Mouse (Mus musculus): ENCODE measurements around the gene Snx25. TPM values are rescaled to one million over a fixed set of nuclear protein-coding genes. Genes with fewer than 3 reads are reported as not detected.
"Not testable (repeated sequence)": the region's sequence is repeated elsewhere in the genome, so short reads cannot be mapped to it uniquely, and the experiment has no call there.

The Snx25 gene
- polyA plus RNA-seq, 1 experiment from 2014 or later: 12.3 TPM

DNA sequence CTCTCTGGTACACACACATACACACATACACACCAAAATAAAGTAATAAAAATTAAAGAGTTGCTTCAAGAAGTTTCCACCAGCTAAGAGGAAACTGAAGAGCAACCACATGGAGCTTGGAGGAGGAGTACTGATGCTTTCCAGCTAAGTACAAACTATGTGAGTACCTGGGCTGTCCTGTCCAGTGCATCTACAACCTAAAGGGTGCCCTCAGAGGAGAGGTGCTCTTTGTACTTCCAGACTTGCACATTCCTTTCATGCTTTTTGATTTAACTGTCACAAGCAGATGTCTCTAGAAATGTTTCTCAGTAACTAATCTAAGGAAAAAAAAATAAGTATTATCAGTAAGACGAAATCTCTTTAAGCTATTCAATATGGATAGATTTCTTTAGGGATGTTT, 14.6 kb downstream of the Snx25 start:
- no peak overlapping the region for H3K9ac ChIP-seq
- 82% methylated on average over 1 of the region's 1 CpGs for WGBS
- H3K4me3 ChIP-seq (ENCODE audit: low read depth, low read length): no peak overlapping the region
- H3K4me2 ChIP-seq: no peak overlapping the region
- DNase-seq (no peak), ATAC-seq (ENCODE audit: insufficient read depth) (no peak)
- H3K36me3 ChIP-seq (ENCODE audit: insufficient read depth): no peaks in the 10 kb centered on the region
- no peaks in the 10 kb centered on the region for H3K27me3 ChIP-seq (ENCODE audit: insufficient read depth, low read length)
- H3K9me3 ChIP-seq (ENCODE audit: low read depth, low read length): no peaks in the 10 kb centered on the region
- H3K27ac ChIP-seq (ENCODE audit: low read depth): no peak overlapping the region
- TF ChIP-seq CTCF (IDR thresholded peaks at IDR 0.05; ENCODE audit: low read depth): no peak
- H3K4me1 ChIP-seq (ENCODE audit: insufficient read depth): no peaks in the 10 kb centered on the region

DNA sequence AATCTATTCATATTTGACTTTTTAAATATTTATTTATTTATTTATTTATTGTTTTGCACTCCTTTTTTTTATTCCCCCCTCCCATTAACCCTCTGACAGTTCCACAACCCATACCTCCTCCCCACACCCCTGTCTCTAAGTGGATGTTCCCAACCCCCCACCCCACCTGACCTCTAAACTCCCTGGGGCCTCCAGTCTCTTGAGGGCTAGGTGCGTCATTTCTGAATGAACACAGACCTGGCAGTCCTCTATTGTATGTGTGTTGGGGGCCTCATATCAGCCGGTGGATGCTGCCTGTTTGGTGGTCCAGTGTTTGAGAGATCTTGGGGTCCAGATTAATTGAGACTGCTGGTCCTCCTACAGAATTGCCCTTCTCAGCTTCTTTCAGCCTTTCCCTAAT, 16.4 kb downstream of the Snx25 start:
- not testable (repeated sequence) for H3K36me3 ChIP-seq (ENCODE audit: insufficient read depth); H3K27me3 ChIP-seq (ENCODE audit: insufficient read depth, low read length); H3K4me2 ChIP-seq; ATAC-seq (ENCODE audit: insufficient read depth); H3K4me3 ChIP-seq (ENCODE audit: low read depth, low read length); H3K4me1 ChIP-seq (ENCODE audit: insufficient read depth); H3K9ac ChIP-seq; H3K27ac ChIP-seq (ENCODE audit: low read depth); DNase-seq; H3K9me3 ChIP-seq (ENCODE audit: low read depth, low read length)
- 89% methylated on average over 2 of the region's 2 CpGs for WGBS

DNA sequence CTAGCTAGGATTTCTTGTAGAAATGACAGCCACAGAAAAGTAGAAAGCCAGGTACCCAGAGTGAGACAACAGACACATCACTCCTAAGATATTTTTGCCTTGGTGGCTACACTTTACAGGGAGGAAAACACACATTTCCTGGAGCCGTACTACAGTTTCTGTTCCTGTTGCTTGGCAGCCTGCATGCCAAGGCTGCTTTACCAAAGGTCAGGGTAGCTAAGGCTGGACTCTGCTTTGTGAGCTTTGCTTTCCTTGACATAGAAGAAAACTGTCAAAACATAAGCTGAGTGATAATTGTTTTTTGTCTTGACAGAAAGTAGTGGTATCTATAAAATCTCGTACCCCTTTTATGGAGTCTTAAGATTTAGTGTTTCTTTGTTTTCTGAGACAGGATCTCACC, 21.5 kb downstream of the Snx25 start:
- Histone ChIP-seq H3K4me1 (ENCODE audit: insufficient read depth) (no peaks in the 10 kb centered on the region), H3K27ac (ENCODE audit: low read depth) (no peak overlapping the region), H3K4me3 (ENCODE audit: low read depth, low read length) (no peak overlapping the region), H3K9ac (no peak overlapping the region), H3K9me3 (ENCODE audit: low read depth, low read length) (no peaks in the 10 kb centered on the region), H3K36me3 (ENCODE audit: insufficient read depth) (no peaks in the 10 kb centered on the region), H3K4me2 (no peak overlapping the region), H3K27me3 (ENCODE audit: insufficient read depth, low read length) (no peaks in the 10 kb centered on the region)
- no peak for ATAC-seq (ENCODE audit: insufficient read depth)
- 73% methylated on average over 2 of the region's 2 CpGs for WGBS
- no peak for DNase-seq
- TF ChIP-seq CTCF (IDR thresholded peaks at IDR 0.05; ENCODE audit: low read depth): no peak

DNA sequence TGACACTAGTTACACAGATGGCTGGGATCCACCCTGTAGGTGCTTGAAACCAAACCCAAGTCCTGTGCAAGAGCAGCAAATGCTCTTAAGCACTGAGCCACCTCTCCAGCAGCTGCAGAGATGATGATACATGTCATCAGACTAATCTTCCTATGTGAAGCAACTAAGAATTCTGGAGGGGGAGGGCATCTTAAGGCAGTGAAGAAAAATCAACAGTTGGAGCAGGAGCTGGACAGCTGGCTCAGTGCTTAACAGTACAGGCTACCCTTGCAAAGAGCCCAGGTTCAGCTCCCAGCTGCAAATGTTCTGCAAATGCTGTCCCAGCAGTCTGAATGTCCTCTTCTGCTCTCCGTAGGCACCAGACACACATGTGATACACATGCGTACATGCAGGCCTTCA, 29.5 kb downstream of the Snx25 start:
- no peak overlapping the region for H3K4me2 ChIP-seq
- no peak overlapping the region for H3K27ac ChIP-seq (ENCODE audit: low read depth)
- WGBS: 85% methylated on average over 2 of the region's 2 CpGs
- ATAC-seq (ENCODE audit: insufficient read depth): no peak
- DNase-seq: no peak
- no peak for TF ChIP-seq CTCF (IDR thresholded peaks at IDR 0.05; ENCODE audit: low read depth)
- H3K9me3 ChIP-seq (ENCODE audit: low read depth, low read length): no peaks in the 10 kb centered on the region
- H3K9ac ChIP-seq: no peak overlapping the region
- no peaks in the 10 kb centered on the region for H3K27me3 ChIP-seq (ENCODE audit: insufficient read depth, low read length)
- no peaks in the 10 kb centered on the region for H3K36me3 ChIP-seq (ENCODE audit: insufficient read depth)
- H3K4me3 ChIP-seq (ENCODE audit: low read depth, low read length): no peak overlapping the region
- no peaks in the 10 kb centered on the region for H3K4me1 ChIP-seq (ENCODE audit: insufficient read depth)

DNA sequence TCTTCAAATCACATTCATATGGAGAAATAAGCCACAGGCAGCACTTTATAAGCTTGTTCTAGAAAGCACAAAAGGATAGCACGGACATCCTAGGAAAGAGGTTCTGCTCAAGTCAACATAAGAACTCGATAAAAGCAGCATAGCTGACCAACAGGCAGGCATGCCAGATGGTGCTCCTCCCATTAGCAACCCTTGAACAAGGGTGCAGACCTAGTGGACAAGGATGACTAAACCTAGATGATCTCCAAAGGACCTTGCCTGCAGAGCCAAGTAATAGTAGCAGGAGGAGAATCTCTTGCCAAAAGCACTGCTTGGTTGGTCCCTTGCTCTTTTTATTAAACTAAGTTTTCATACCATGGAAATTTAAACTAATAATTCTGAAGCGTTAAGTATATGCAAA, 32.8 kb downstream of the Snx25 start:
- Histone ChIP-seq H3K27ac (ENCODE audit: low read depth) (no peak overlapping the region), H3K4me3 (ENCODE audit: low read depth, low read length) (no peak overlapping the region), H3K9ac (no peak overlapping the region), H3K9me3 (ENCODE audit: low read depth, low read length) (no peaks in the 10 kb centered on the region), H3K4me1 (ENCODE audit: insufficient read depth) (no peaks in the 10 kb centered on the region), H3K27me3 (ENCODE audit: insufficient read depth, low read length) (no peaks in the 10 kb centered on the region), H3K36me3 (ENCODE audit: insufficient read depth) (peaks cover 5% of the 10 kb centered on the region; the same call in 1 of the 2 replicates), H3K4me2 (no peak overlapping the region)
- DNase-seq (no peak), ATAC-seq (ENCODE audit: insufficient read depth) (no peak)
- 89% methylated on average over 3 of the region's 3 CpGs for WGBS
- no peak for TF ChIP-seq CTCF (IDR thresholded peaks at IDR 0.05; ENCODE audit: low read depth)

DNA sequence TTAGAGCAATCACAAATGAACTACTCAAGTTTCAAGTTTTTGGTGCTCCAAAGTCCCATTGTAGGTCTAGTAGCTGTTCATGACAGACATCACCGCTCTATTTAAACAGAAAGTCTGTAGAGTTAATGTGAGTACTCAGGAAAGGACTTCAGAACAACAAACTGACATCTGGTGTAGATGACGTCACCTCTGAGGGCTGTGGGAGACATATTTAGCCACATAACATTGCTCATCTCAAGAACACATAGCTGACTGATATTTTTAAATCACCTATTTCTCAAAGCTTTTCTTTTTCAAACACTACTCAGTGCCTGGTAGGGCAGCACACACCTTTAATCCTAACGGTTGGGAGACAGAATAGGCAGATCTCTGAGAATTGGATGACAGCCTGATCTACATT, 34.8 kb downstream of the Snx25 start:
- ATAC-seq (ENCODE audit: insufficient read depth): no peak
- Histone ChIP-seq H3K4me1 (ENCODE audit: insufficient read depth) (no peaks in the 10 kb centered on the region), H3K4me3 (ENCODE audit: low read depth, low read length) (no peak overlapping the region), H3K27me3 (ENCODE audit: insufficient read depth, low read length) (no peaks in the 10 kb centered on the region), H3K9ac (no peak overlapping the region), H3K9me3 (ENCODE audit: low read depth, low read length) (no peaks in the 10 kb centered on the region), H3K4me2 (no peak overlapping the region), H3K27ac (ENCODE audit: low read depth) (no peak overlapping the region), H3K36me3 (ENCODE audit: insufficient read depth) (peaks cover 5% of the 10 kb centered on the region; the same call in 1 of the 2 replicates)
- TF ChIP-seq CTCF (IDR thresholded peaks at IDR 0.05; ENCODE audit: low read depth): no peak
- DNase-seq: no peak
- WGBS: 62% methylated on average over 3 of the region's 3 CpGs

DNA sequence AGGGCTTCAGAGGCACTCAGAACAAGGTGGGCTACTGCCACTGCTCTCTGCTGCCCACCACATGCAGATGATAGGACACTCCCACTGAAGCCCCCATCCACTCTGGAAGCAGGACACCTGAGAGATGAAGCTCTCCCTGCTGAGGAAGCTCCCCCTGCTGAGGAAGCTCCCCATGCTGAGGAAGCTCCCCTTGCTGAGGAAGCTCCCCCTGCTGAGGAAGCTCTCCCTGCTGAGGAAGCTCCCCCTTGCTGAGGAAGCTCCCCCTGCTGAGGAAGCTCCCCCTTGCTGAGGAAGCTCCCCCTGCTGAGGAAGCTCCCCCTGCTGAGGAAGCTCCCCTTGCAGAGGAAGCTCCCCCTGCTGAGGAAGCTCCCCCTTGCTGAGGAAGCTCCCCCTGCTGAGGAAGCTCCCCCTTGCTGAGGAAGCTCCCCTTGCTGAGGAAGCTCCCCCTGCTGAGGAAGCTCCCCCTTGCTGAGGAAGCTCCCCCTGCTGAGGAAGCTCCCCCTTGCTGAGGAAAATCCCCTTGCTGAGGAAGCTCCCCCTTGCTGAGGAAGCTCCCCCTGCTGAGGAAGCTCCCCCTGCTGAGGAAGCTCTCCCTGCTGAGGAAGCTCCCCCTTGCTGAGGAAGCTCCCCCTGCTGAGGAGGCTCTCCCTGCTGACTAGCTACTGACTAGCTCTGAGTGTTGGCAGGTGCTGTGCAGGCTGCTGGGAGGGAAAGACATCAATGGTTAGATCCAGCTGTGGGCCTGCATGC, 38.4 kb downstream of the Snx25 start:
- not testable (repeated sequence) for H3K27me3 ChIP-seq (ENCODE audit: insufficient read depth, low read length); H3K4me2 ChIP-seq; H3K36me3 ChIP-seq (ENCODE audit: insufficient read depth); H3K9me3 ChIP-seq (ENCODE audit: low read depth, low read length); H3K4me1 ChIP-seq (ENCODE audit: insufficient read depth); DNase-seq; H3K27ac ChIP-seq (ENCODE audit: low read depth); H3K4me3 ChIP-seq (ENCODE audit: low read depth, low read length); H3K9ac ChIP-seq
- peak; percentile 54; the same call in 1 of the 2 replicates for ATAC-seq (ENCODE audit: insufficient read depth)

DNA sequence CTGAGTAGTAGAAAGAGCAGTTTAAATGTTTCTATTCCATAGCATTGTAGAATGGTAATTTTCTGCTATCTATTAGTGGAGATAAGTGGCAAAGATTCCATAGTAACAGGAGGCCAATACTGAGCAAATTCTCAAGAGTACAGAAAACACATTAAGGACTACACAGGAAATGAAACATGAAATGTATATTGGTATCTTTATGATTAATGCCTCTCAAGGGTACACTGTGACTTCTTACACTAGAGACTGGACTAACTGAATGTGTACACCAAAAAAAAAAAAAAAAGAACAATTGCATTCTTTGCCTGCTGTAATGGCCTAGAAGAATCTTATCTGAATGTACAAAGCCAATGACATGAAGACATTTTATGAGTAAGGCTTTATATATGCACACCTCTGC, 44.3 kb downstream of the Snx25 start:
- no peak for TF ChIP-seq CTCF (IDR thresholded peaks at IDR 0.05; ENCODE audit: low read depth)
- ATAC-seq (ENCODE audit: insufficient read depth) (no peak), DNase-seq (no peak)
- Histone ChIP-seq H3K4me3 (ENCODE audit: low read depth, low read length) (no peak overlapping the region), H3K27me3 (ENCODE audit: insufficient read depth, low read length) (no peaks in the 10 kb centered on the region), H3K9ac (no peak overlapping the region), H3K4me1 (ENCODE audit: insufficient read depth) (no peaks in the 10 kb centered on the region), H3K4me2 (no peak overlapping the region), H3K27ac (ENCODE audit: low read depth) (no peak overlapping the region), H3K36me3 (ENCODE audit: insufficient read depth) (no peaks in the 10 kb centered on the region; the same call in 1 of the 2 replicates), H3K9me3 (ENCODE audit: low read depth, low read length) (no peaks in the 10 kb centered on the region)
